Mouse (Mus musculus) bone marrow, adult 2 months (tissue): ENCODE measurements around the gene Dlg2.

ENCODE experiments used
- CTCF ChIP-seq: fragments of 200-500 bp; IDR thresholded peaks from 2 replicates; pipeline ENCODE4 v1.5.1; 2011; ENCODE audit warnings: low read length, control low read depth; ENCODE audit not compliant: control insufficient read depth, insufficient read depth
- POLR2A ChIP-seq: fragments of 200-500 bp; IDR thresholded peaks from 2 replicates; pipeline ENCODE4 v1.6.1; 2011; ENCODE audit warnings: low read depth, mild to moderate bottlenecking, control low read depth, low read length, borderline replicate concordance; ENCODE audit not compliant: control insufficient read depth

- TF ChIP-seq CTCF (no peak), POLR2A (no peak)
Measured at GRCm38 (mm10) chr7:92322342-92323069, 1846.0 kb downstream of the Dlg2 start.
